Mouse (Mus musculus) ovary, adult 18-20 months (tissue): ENCODE measurements around the gene Diaph2.
"Not testable (repeated sequence)": the region's sequence is repeated elsewhere in the genome, so short reads cannot be mapped to it uniquely, and the experiment has no call there.

Experiments
- DNase-seq: peaks from one replicate; pipeline ENCODE4 v3.0.0; 2022; ENCODE audit warnings: low spot score, mixed read lengths

Diaph2 gene

DNA sequence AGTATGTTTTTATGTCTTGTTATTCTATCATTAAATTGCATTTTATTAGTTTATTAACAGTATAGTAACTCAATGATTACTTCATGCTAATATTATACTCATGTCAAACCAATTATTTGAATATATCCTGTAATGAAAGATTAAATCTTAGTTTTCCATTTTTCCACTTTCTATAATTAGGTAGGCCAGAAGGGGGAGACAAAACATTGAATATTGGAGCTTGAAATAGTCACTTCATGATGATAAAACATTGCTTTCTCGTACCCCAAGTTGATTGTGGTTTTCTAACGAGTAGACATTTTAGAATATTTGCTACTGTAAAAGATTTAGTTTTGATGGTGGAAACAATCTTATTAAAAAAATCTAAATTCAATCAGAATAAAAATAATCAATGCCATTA is 82.4 kb downstream of the Diaph2 start:
- DNase-seq = no peak

DNA sequence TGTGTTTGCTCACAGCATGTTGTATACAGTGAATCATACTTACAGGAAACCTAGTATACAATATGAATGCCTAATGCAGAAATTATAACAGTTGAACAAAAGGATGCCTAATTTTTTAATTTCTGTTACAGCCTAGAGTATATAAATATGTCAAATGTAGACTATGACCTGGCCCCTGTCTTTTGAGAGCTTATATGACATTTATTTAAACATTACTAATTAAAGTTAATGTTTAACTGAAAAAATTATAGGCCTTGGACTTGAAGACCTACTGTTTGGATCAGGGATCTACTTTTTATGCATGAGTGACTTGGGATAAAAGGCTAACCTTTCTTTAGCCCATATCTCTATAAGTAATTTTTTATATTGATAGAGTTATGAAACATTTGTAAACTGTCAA is 84.3 kb downstream of the Diaph2 start:
- DNase-seq = no peak

- no peak for DNase-seq
Measured at GRCm38 (mm10) chrX:129884465-129884864, 134.9 kb downstream of the Diaph2 start.

GRCm38 (mm10) chrX:129925806-129926205 is 176.3 kb downstream of the Diaph2 start:
- no peak for DNase-seq

DNA sequence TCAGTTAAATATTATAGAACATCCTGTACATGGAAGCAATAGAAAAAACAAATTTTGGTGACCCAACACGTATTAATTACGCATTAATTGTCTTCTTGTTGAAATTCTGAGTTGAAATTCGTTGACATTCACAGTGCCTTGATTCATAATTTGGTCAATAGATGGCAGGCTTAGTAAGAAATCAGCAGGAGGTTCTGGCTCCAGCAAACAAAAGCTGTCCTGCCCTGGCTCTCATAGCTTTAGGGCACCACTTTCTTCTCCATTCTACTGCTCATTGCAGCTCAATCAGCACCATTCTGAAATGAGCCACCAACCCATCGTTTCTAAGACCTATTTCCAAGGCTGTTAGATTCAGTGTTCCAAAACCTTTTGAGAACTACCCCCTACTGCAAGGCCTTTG is 225.3 kb downstream of the Diaph2 start:
- DNase-seq = no peak

DNA sequence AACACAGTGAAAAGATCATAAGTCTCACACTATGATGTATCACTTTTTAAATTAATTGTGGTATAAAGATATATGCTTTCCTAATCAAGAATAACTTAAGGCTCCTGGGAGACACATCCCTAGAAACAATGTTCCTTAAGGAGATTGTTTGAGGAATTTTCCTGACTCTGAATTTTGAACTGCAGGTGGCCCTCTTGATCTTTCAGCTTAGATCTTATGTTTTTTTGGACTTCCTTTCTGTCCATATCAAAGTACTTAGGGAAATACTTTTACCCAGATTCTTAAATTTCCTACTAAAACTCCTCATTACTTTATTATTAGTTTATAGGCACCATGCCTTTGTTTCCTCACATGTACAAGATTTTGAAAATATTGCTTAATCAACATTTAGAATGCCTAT is 258.7 kb downstream of the Diaph2 start:
- DNase-seq = no peak

DNA sequence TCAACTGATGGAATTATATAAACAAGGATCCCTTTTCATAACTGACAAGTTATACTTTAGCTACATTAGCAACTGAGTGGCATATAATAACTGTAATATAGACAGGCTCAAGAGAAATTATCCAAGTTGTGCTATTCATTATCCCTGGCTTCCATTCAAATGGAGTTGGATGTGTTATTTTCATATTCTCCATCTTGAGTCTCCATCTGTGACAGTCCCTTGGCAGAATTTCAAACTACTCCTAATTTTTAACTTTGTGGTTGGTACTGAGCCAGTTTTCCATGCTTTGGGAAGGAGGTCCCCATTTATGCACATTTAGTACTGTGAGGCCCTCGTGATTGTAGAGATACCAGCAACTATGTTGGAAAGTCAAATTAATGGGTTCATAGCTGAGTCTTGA is 270.2 kb downstream of the Diaph2 start:
- no peak for DNase-seq

- DNase-seq = no peak
Measured at GRCm38 (mm10) chrX:130044525-130044924, 295.0 kb downstream of the Diaph2 start.

GRCm38 (mm10) chrX:130149216-130149615 is 399.7 kb downstream of the Diaph2 start:
- no peak for DNase-seq

DNA sequence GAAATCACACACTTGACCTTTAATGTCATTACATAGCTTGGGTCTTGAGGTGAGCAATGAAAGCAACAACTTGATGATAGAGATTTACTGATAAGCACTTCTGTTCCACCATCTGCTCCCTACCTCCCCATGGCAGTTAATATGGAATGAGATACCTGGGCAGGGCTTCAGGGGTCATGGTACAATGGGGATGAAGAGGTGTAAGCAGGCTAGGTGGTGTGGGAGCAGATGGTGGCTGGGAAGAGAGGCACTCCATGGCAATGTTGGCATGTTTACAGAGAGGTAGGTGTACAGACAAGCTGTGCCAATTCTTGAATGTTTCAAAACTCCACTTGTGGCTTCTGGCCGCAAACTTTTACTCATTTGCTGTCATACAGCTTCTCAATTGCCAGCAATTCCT is 402.6 kb downstream of the Diaph2 start:
- DNase-seq = no peak

GRCm38 (mm10) chrX:130173126-130173525 is 423.6 kb downstream of the Diaph2 start:
- DNase-seq = no peak

- no peak for DNase-seq
Measured at GRCm38 (mm10) chrX:130187891-130188290, 438.3 kb downstream of the Diaph2 start.

GRCm38 (mm10) chrX:130188449-130188848 is 438.9 kb downstream of the Diaph2 start:
- no peak for DNase-seq

GRCm38 (mm10) chrX:130189250-130189649 is 439.7 kb downstream of the Diaph2 start:
- no peak for DNase-seq

DNA sequence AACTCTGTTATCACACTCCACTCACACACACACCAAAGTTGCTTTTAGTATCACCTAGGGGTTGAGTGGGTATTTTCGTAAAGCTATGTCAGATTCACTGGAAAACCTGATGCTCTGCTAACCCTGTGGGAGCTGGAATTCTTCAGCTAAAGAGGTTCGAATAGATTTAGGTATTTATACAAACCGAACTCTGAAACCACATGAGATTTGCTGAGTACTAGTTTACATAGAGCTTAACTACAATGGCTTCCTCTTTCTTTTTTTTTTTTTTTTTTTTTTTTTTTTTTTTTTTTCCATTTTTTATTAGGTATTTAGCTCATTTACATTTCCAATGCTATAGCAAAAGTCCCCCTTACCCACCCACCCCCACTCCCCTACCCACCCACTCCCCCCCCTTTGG is 447.9 kb downstream of the Diaph2 start:
- DNase-seq = not testable (repeated sequence)

- no peak for DNase-seq
Measured at GRCm38 (mm10) chrX:130205243-130205642, 455.7 kb downstream of the Diaph2 start.

DNA sequence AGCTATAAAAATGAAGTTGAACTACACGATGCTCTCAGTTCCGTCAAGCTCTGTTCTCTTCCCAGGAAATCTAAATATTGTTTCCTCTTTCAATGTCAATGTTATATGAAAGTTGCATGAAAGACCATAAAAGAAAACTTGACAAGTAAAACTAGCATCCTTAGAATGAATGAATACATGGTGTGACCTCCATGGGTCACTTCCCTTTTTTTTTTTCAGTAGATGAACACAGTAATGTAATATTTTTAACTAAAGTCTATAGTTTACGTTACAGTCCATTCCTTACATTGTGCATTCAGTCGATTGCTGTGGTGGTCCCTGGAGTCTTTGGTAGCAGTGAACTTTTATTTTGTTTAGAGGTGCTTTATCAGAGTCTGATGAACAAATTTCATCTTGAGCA is 462.7 kb downstream of the Diaph2 start:
- DNase-seq = no peak

- no peak for DNase-seq
Measured at GRCm38 (mm10) chrX:130212759-130213158, 463.2 kb downstream of the Diaph2 start.

- DNase-seq = no peak
Measured at GRCm38 (mm10) chrX:130230045-130230444, 480.5 kb downstream of the Diaph2 start.

- no peak for DNase-seq
Measured at GRCm38 (mm10) chrX:130235167-130235566, 485.6 kb downstream of the Diaph2 start.

- no peak for DNase-seq
Measured at GRCm38 (mm10) chrX:130246652-130247051, 497.1 kb downstream of the Diaph2 start.

- DNase-seq = no peak
Measured at GRCm38 (mm10) chrX:130253664-130254063, 504.1 kb downstream of the Diaph2 start.

DNA sequence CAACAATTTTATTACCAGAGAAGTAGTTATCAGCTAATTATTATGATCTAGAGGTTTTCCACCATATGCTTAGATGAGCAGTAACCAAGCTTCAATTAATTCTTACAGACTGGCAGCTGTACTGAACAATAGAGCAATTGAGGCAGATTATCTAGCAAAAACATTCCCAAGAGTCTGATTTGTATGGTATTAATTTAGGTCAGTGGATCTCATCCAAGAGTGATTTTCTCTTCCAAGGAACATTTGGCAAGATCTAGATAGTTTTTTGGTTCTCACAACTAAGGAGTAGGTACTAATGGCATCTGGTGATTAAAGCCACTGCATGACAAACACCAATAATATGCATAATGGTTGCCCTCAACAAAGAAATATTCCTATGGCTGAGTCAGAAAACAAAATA is 516.2 kb downstream of the Diaph2 start:
- no peak for DNase-seq

GRCm38 (mm10) chrX:130279144-130279543 is 529.6 kb downstream of the Diaph2 start:
- DNase-seq = no peak

- DNase-seq = no peak
Measured at GRCm38 (mm10) chrX:130281484-130281883, 531.9 kb downstream of the Diaph2 start.
